Mouse (Mus musculus) hindbrain, embryonic 13.5 days (tissue): ENCODE data around the gene Dpm2. TPM values are rescaled to one million over a fixed set of nuclear protein-coding genes. Genes with fewer than 3 reads are reported as not detected.

ENCODE experiments used
- ATAC-seq: fragments of 200-750 bp; cut with Nextera tagmentation; 2 replicates; pipeline ENCODE4 v1.8.0; 2017; ENCODE audit warnings: moderate TSS enrichment; ENCODE audit not compliant: low FRiP score
- H3K27ac ChIP-seq: fragments of 300-500 bp; sonication (generic); 2 replicates; pipeline ENCODE4 v1.5.1; 2015; ENCODE audit warnings: inconsistent platforms, mild to moderate bottlenecking, moderate library complexity
- H3K27me3 ChIP-seq: fragments of 300-500 bp; sonication (generic); 2 replicates; pipeline ENCODE4 v1.6.1; 2015; ENCODE audit warnings: mild to moderate bottlenecking, inconsistent platforms
- H3K36me3 ChIP-seq: fragments of 300-500 bp; sonication (generic); 2 replicates; pipeline ENCODE4 v1.6.1; 2015; ENCODE audit warnings: mild to moderate bottlenecking, inconsistent platforms
- H3K4me1 ChIP-seq: fragments of 300-500 bp; sonication (generic); replicated peaks from 2 replicates; pipeline ENCODE4 v1.6.1; 2015; ENCODE audit warnings: inconsistent platforms
- H3K4me2 ChIP-seq: fragments of 300-500 bp; sonication (generic); 2 replicates; pipeline ENCODE4 v1.6.1; 2015; ENCODE audit warnings: inconsistent platforms, mild to moderate bottlenecking, moderate library complexity
- H3K4me3 ChIP-seq: fragments of 300-500 bp; sonication (generic); 2 replicates; pipeline ENCODE4 v1.5.1; 2015; ENCODE audit warnings: mild to moderate bottlenecking, inconsistent platforms
- H3K9ac ChIP-seq: fragments of 300-500 bp; sonication (generic); 2 replicates; pipeline ENCODE4 v1.6.1; 2015; ENCODE audit warnings: mild to moderate bottlenecking, inconsistent platforms
- H3K9me3 ChIP-seq: fragments of 300-500 bp; sonication (generic); 2 replicates; pipeline ENCODE4 v1.6.1; 2016; ENCODE audit warnings: inconsistent platforms
- WGBS: fragments of 180-500 bp; shearing (Covaris S2); methylation state at CpG from one replicate; pipeline ENCODE4 v1.1.7; 2015; 5-methylcytosine and 5-hydroxymethylcytosine counted together
- polyA plus RNA-seq: library from polyadenylated mRNA; unstranded; fragments of >200 nt; fragmentation: Nextera tagmentation; extraction: Ambion mirVana; gene quantifications from 2 replicates; pipeline ENCODE4 v1.2.1, GENCODE M21; 2015

Dpm2 gene
- 142 and 145 TPM in 2 replicates for polyA plus RNA-seq

DNA sequence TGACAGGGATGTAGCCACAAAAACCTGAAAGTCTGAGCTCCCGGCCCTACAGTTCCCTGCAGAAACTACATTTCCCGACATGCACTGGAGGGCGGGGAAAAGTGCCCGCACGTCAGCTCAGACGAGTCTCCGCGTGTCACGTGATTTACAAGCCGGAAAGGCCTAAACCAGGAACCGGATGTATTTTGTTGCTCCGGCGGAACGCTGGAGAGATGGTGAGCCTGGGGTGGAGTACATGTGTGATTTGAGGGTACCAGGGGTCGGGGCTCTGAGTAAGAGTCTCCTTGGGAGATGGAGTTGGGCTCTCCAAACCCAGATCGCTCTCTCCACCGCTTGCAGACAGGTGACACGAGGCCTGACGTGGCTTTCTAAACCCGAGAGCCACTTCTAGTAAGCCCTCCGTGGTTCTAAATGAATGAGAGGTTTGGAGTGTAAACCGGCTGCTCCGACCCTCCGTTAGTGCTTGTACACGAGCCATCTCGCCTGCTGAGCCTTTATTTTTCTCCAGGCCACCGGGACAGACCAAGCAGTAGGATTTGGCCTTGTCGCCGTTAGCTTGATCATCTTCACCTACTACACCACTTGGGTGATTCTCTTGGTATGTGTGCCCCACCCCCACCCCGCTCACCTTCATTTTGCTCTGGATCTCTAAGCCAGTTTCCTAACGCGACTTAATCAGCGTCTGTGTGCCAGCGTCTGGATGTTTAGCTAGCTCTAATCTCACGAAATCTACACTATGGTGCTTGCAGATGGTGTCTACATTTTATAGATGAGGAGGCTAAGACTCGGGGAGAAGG, at the start of gene Dpm2:
Gene Dpm2, plus strand, starts transcription at position 161 of the 797 bp plus-strand sequence.
- H3K4me3 ChIP-seq, result peak within 1 kb of the TSS; percentile 85
- H3K9ac ChIP-seq, result peak within 1 kb of the TSS; percentile 84
- peak within 1 kb of the TSS; percentile 73 for H3K27ac ChIP-seq
- peak within 1 kb of the TSS; percentile 93 for H3K4me2 ChIP-seq
- peaks cover 42% of the 10 kb centered on the region for H3K36me3 ChIP-seq
- WGBS, result 2% methylated on average over 36 of the region's 36 CpGs
- no peaks in the 10 kb centered on the region for H3K9me3 ChIP-seq
- peaks cover 27% of the 10 kb centered on the region for H3K4me1 ChIP-seq
- no peaks in the 10 kb centered on the region for H3K27me3 ChIP-seq
- ATAC-seq, result peak; percentile 81

DNA sequence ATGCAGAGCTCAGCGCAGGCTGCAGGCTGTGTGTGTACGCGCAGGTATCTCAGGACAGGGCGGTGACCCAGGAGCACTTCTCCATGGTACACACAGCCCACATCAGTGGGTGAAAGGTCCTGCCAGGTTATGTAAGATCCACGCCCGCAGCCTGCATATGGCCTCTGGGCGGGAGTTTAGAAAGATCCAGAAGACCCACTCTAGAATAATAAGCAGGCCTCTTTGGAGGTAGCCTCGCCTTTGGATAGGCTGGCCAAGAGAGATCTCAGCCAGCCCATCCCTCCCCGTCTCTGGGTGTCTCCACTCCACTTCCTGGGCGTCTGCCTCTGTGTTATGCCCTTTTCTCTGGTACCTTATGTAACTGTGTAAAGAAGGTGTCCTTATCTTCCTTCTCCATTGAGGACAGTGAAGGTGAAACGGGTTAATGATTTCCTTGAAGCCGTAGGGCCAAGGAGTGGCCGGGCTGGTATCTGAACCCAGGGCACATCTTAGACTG, 46.1 kb upstream of the Dpm2 start:
- 90% methylated on average over 13 of the region's 13 CpGs for WGBS
- ATAC-seq, result no peak
- H3K4me2 ChIP-seq, result no peak overlapping the region

DNA sequence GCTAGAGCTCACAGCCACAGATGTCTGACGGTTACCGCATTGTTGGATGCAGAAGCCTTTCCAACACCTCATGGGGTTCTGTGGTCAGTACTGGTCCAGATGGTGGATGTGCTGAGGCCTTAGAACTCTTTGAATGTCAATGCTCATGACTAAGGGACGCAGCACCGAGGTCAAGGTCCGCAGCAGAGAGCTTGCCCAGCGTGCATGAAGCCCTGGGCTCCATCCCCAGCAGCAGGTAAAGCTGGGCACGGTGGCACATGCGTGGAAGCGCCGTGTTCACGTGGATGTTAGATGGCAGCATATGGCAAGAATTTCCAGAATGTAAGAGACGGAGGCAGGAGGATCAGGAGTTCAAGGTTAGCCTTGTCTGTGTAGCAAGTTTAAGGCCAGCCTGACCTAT, 44.8 kb upstream of the Dpm2 start:
- Histone ChIP-seq H3K9ac (no peak overlapping the region), H3K4me2 (no peak overlapping the region), H3K27ac (no peak overlapping the region), H3K9me3 (no peaks in the 10 kb centered on the region), H3K27me3 (no peaks in the 10 kb centered on the region), H3K4me3 (no peak overlapping the region), H3K4me1 (no peaks in the 10 kb centered on the region), H3K36me3 (no peaks in the 10 kb centered on the region)
- no peak for ATAC-seq
- WGBS, result 85% methylated on average over 12 of the region's 12 CpGs

More for the DNA sequence above, 46.1 kb upstream of the Dpm2 start:
- Histone ChIP-seq H3K4me3 (no peak overlapping the region), H3K27ac (no peak overlapping the region), H3K27me3 (no peaks in the 10 kb centered on the region), H3K9ac (no peak overlapping the region), H3K9me3 (no peaks in the 10 kb centered on the region), H3K4me1 (no peaks in the 10 kb centered on the region), H3K36me3 (no peaks in the 10 kb centered on the region)

DNA sequence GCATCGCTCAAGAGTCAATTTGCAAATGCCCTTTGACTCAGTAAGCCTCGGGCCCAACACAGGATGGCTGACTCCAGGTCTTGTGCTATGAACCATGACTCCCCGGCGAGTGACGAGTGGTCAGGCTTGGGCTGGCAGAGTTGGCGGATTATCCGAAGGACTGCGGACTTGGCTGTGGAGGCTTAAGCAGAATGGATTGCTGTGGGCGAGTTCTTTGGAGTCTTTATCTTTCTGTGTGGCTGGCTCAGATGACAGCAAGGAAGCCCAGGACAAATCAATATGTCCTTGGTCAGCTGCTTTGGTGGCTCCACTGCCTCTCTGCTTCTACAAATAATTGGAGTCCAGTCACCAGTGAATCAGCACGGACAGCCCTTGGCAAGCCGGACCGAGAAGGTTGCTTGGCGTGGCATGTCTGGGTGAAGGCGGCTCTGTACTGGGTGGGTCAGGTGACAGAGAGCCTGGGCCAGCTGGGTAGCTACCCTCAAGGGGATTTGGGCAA, 43.1 kb upstream of the Dpm2 start:
- Histone ChIP-seq H3K36me3 (no peaks in the 10 kb centered on the region), H3K9ac (no peak overlapping the region), H3K27ac (no peak overlapping the region), H3K27me3 (no peaks in the 10 kb centered on the region), H3K9me3 (no peaks in the 10 kb centered on the region), H3K4me3 (no peak overlapping the region), H3K4me2 (no peak overlapping the region), H3K4me1 (no peaks in the 10 kb centered on the region)
- no peak for ATAC-seq
- 77% methylated on average over 14 of the region's 14 CpGs for WGBS

DNA sequence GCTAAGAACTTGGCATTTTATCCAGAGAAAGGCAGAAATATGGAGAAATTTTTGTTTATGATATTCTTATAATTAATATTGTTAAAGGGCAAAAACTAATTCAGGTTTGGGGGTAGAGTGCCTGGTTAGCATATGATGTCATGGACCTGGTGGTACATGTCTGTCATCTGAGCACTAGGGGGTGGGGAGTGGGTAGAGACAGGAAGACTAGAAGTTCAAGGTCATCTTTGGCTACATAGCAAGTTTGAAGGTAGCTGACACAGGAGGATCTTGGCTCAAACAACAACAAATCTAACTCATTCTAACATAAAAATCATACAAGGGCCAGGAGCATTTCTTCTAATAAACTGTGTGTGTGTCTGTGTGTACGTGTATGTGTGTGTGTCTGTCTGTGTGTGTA, 42.3 kb upstream of the Dpm2 start:
- no peak for ATAC-seq
- Histone ChIP-seq H3K27ac (no peak overlapping the region), H3K27me3 (no peaks in the 10 kb centered on the region), H3K4me3 (no peak overlapping the region), H3K4me1 (no peaks in the 10 kb centered on the region), H3K9me3 (no peaks in the 10 kb centered on the region), H3K36me3 (no peaks in the 10 kb centered on the region), H3K9ac (no peak overlapping the region), H3K4me2 (no peak overlapping the region)
- 81% methylated on average over 1 of the region's 1 CpGs for WGBS

DNA sequence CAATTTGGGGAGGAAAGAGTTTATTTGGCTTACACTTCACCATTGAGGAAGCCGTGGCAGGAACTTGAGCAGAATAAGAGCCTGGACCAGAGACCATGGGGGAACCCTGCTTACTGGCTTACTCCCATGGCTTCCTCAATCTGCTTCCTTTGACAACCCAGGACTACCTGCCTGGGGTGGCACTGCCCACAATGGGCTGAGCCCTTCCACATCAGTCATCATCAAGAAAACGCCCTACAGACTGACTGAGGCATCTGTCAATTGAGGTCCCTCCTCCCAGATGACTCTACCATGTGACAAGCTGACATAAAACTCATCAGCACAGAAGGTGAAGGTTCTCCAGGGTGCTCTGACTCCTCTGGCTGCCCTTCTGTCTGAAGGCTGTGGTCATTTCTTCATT, 40.2 kb upstream of the Dpm2 start:
- Histone ChIP-seq H3K36me3 (no peaks in the 10 kb centered on the region), H3K27me3 (no peaks in the 10 kb centered on the region), H3K9ac (no peak overlapping the region), H3K4me1 (peaks cover 14% of the 10 kb centered on the region), H3K9me3 (no peaks in the 10 kb centered on the region), H3K4me3 (no peak overlapping the region), H3K4me2 (no peak overlapping the region), H3K27ac (no peak overlapping the region)
- no peak for ATAC-seq
- 85% methylated on average over 2 of the region's 2 CpGs for WGBS

DNA sequence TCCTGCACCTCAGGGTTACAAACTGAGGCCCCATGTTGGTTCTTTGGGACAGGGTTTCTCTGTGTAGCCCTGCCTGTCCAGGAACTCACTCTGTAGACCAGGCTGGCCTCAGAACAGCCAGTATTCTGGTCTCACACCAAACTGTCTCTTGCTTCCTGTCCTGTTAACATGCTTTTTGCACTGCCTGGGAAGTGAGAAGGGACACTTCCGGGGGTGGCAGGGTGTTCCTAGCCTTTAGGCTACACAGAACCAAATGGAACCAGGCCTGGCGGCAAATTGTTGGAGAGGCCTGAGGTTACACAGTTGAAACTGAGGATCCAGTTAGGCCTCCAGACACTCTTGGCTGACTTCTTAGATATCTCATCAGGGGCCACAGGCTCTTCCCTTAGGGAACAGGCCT, 37.5 kb upstream of the Dpm2 start:
- Histone ChIP-seq H3K9ac (no peak overlapping the region; the same call in 1 of the 2 replicates), H3K27ac (no peak overlapping the region), H3K27me3 (no peaks in the 10 kb centered on the region), H3K4me3 (no peak overlapping the region), H3K36me3 (no peaks in the 10 kb centered on the region), H3K4me1 (peaks cover 38% of the 10 kb centered on the region), H3K4me2 (no peak overlapping the region), H3K9me3 (no peaks in the 10 kb centered on the region)
- ATAC-seq, result no peak
- 95% methylated on average over 2 of the region's 2 CpGs for WGBS

DNA sequence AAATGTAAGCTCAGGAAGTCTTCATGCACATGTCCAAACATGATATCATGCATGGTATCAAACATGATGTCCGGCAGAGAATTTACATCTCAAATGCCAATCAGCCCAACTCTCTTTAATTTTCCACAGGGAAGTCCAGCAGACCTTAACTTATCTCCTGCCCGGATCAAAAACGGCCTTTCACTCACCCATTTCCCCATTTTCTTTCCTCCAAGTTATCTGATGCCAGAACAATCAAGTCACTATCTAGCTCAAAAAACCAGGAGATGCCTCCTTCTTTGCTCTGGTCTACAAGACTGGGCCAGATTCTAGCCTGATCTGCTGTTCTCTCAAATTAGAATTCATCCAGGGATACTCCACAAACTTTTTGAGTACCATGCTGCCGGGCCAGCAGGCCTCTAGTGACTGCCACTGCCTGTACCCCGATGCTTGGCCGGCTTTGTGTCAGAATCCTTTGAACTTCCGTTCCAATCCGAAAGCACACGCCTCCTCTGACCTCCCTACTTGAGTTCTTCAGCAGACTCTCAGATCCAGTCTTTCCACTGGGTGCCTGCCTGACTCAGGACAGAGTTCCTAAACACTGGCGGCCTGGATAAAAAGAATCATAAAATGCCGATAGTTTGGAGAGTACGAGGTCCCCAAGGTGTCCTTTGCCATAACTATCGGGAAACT, 36.5 kb upstream of the Dpm2 start:
- WGBS, result 12% methylated on average over 13 of the region's 13 CpGs
- Histone ChIP-seq H3K27me3 (no peaks in the 10 kb centered on the region), H3K36me3 (no peaks in the 10 kb centered on the region), H3K4me1 (peaks cover 48% of the 10 kb centered on the region), H3K27ac (peak overlapping the region; percentile 89), H3K4me2 (peak overlapping the region; percentile 71), H3K4me3 (peak overlapping the region; percentile 94), H3K9me3 (no peaks in the 10 kb centered on the region), H3K9ac (peak overlapping the region; percentile 76)
- ATAC-seq, result no peak

DNA sequence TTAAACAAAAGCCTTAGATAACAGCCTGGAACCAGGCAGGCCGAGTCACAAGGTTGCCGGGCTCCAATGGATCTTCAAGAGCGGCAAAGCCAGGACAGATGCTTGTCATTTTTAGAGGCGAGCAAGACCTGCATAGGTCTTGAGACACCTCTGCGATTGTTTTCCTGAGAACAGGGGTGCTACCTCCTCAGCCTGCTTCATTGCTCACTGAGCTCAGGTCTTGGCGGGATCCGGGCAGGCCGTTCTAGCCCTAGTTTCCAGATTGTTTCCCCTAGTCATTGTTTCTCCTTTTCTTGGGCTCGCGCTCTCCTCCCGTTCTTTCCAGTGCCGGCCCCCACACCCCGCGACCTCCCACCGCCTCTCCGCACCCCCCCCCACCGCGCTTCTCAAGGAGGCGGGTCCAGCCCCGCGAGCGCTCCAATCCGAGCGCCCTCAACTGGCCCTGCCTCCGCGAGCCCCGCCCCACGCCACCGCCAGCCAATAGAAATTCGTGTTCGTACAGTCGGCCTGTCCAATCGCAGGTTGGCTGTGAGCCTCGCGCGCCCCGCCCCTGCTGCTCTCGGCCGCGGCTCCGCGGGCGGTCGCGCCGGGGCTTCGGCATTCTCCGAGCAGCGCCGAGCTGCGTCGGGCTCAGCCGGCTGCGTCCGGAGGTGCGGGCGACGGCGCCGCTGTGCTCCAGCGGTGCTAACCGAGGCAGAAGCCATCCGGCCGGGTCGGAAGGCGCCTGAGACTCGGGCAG, 35.8 kb upstream of the Dpm2 start, which contains the start of gene Fam102a:
Gene Fam102a, plus strand, starts transcription at position 600 of the 739 bp plus-strand sequence.
- WGBS, result under 1% methylated on average over 66 of the region's 67 CpGs
- Histone ChIP-seq H3K27me3 (no peaks in the 10 kb centered on the region), H3K4me2 (peak within 1 kb of the TSS; percentile 81), H3K4me1 (peaks cover 55% of the 10 kb centered on the region), H3K9ac (peak within 1 kb of the TSS; percentile 96), H3K9me3 (no peaks in the 10 kb centered on the region), H3K4me3 (peak within 1 kb of the TSS; percentile 94), H3K27ac (peak within 1 kb of the TSS; percentile 97), H3K36me3 (no peaks in the 10 kb centered on the region)
- ATAC-seq, result peak; percentile 96

DNA sequence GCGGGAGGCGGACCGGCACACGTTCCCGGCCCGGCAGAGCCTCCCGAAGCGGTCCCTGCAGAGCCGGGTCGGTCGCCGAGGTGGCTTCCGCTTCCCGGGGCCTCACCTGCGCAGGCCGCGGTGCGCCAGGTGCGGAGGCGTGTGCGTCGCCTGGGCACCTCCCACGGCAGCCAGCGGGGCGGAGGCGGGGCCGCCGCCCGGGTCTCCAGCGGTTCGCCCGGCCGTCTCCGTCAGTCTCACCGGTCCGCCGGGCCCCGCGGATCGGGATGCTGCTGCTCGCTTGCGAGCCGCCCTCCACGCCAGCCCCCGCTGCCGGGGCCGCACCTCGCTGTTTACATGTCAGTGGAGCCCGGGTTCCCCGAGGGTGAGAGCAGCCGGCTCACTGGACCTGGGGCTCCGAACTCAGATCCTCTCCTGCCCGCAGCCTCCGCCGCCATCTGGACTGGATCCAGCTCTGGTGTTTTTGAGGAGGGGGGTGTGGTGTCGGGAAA, 35.1 kb upstream of the Dpm2 start:
- ATAC-seq, result no peak

DNA sequence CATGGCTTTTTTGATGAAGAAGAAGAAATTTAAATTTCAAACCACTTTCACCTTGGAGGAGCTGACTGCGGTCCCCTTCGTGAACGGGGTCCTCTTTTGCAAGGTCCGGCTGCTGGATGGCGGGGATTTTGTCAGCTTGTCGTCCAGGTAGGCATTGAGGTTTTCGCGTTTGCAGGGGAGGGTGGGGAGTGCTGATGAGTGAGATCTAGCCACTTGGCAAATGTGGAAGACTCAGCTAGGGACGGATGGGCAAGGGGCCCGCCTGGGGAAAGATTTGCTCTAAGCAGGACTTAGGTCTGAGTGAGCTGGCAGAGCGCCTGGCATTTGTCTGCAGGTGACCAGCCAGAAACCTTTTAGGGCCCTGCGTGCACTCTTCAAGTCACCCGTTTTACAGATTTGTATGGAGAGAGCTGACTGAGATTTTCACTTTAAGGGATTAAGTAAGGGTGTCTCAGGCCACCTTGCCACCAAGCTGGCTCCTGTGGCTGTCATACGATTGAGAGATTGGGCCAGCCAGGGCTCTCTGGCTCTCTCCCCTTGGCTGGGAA, 34.5 kb upstream of the Dpm2 start:
- Histone ChIP-seq H3K4me3 (peak overlapping the region; percentile 94), H3K9ac (peak overlapping the region; percentile 96), H3K36me3 (no peaks in the 10 kb centered on the region), H3K4me2 (peak overlapping the region; percentile 81), H3K9me3 (no peaks in the 10 kb centered on the region), H3K4me1 (peaks cover 68% of the 10 kb centered on the region), H3K27me3 (no peaks in the 10 kb centered on the region), H3K27ac (peak overlapping the region; percentile 97)
- WGBS, result 1% methylated on average over 14 of the region's 14 CpGs
- ATAC-seq, result no peak

More for the DNA sequence above, 35.1 kb upstream of the Dpm2 start:
- no peaks in the 10 kb centered on the region for H3K36me3 ChIP-seq
- WGBS, result 0% methylated on average over 43 of the region's 56 CpGs
- H3K4me1 ChIP-seq, result peaks cover 61% of the 10 kb centered on the region
- peak overlapping the region; percentile 97 for H3K27ac ChIP-seq
- peak overlapping the region; percentile 96 for H3K9ac ChIP-seq
- no peaks in the 10 kb centered on the region for H3K9me3 ChIP-seq
- H3K4me3 ChIP-seq, result peak overlapping the region; percentile 94
- peak overlapping the region; percentile 81 for H3K4me2 ChIP-seq
- no peaks in the 10 kb centered on the region for H3K27me3 ChIP-seq
